Mouse (Mus musculus) left cerebral cortex, adult 11 months (tissue): ENCODE data around the gene Taf5l.

Source experiments
- DNase-seq: peaks from one replicate; pipeline ENCODE4 v3.0.0; 2022; ENCODE audit warnings: low spot score

Gene Taf5l

GRCm38 (mm10) chr8:123959473-123959872 lies 61.7 kb downstream of the Taf5l start:
- DNase-seq: no peak

- no peak for DNase-seq
Observed at GRCm38 (mm10) chr8:123958130-123958529, 63.1 kb downstream of the Taf5l start.

GRCm38 (mm10) chr8:123954246-123954645 lies 67.0 kb downstream of the Taf5l start:
- no peak for DNase-seq

GRCm38 (mm10) chr8:123953686-123954085 lies 67.5 kb downstream of the Taf5l start:
- DNase-seq: no peak

- peak; percentile 27 for DNase-seq
Observed at GRCm38 (mm10) chr8:123950077-123950802, 71.0 kb downstream of the Taf5l start.

GRCm38 (mm10) chr8:123949686-123949986 lies 71.6 kb downstream of the Taf5l start:
- DNase-seq: no peak

- DNase-seq: peak; percentile 98
Observed at GRCm38 (mm10) chr8:123948942-123949685, 72.1 kb downstream of the Taf5l start, which contains the start of gene Nup133. Nup133 (minus strand) TSS chr8:123949265.
